Mouse (Mus musculus) cerebellum, adult (tissue): ENCODE measurements around the gene Ak2.

Experiments
- ATAC-seq: cut with Nextera tagmentation; 2 replicates; pipeline ENCODE4 v1.9.2; 2017; ENCODE audit warnings: mild to moderate bottlenecking, moderate library complexity, mixed read lengths; ENCODE audit not compliant: insufficient number of reproducible peaks, low FRiP score, low TSS enrichment

The Ak2 gene

DNA sequence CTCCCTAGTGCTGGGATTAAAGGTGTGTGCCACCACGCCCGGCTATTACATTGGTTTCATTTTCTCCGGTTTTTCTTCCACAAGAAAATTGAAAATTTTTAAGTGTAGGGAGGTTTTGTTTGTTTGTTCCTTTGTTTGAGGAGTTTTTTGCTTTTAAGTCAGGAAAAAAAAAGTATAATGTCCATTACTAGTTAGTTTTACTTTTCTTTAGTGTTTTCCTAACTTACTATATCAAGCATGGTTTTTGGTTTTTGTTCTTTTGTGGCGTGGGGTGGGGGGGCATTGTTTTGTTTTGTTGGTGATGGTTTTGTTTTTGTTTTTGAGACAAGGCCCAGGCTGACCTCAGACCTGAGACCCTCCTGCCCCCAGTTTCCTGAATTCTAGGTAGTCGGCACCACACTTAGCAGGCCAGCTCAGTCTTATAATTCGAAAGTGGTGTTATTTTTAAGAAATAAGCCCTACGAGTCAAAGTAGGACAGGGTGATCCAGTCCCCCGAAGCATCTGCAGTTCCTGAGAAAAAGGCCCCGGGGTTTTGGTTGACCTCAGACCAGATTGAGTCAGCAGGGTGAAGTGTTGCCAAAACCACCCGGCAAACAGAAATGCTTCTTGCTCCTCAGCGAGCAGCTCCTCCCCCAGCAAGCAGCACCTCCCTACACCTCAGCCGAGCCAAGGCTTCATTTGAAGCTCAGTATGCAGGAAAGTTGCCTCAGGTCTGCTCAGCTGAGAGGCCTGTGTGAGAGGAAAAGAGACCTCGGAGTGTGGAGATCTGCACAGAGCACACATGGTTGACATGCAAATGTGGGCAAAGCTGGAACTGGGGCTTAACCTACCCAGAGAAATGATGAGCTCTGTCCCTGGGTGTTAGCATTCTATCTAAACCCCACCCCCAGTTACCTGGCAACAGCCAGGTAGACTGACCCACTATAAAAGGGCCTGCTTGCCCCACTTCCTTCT, 43.2 kb downstream of the Ak2 start:
- no peak; the same call in 1 of the 2 replicates for ATAC-seq

GRCm38 (mm10) chr4:129035851-129036445, 44.2 kb downstream of the Ak2 start:
- no peak for ATAC-seq

DNA sequence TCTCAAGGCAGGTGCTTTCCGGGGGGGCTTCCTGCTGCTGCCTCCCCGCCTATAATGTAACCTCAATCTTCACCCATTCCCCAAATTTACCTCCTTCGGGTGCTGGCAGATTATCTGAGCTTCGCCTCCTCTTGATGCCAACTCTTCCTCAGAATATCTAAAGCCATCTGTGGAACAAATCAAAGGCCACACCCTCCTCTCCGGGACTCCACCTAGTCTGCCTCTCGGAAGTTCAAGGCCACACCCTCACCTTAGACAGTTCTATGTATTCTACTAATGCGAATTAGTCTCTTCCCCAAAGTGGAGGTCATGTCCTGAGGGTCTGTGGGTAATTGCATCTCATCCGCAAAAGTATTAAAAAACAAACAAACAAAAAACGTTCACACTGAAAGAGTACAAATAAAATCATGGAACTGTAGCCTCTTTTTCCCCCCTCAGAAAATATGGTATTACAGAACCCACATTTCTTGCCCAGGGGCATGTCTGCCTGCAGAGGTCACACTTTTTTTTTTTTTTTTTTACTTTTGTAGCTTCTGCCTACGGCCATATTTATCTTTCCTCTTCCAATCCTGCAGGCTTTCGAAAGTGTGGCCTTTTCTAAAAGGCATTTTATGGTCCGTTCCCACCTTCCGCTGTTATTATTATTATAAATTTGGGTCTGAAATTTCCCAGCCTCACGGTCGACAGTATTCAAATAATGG, 56.1 kb downstream of the Ak2 start:
- ATAC-seq: no peak

DNA sequence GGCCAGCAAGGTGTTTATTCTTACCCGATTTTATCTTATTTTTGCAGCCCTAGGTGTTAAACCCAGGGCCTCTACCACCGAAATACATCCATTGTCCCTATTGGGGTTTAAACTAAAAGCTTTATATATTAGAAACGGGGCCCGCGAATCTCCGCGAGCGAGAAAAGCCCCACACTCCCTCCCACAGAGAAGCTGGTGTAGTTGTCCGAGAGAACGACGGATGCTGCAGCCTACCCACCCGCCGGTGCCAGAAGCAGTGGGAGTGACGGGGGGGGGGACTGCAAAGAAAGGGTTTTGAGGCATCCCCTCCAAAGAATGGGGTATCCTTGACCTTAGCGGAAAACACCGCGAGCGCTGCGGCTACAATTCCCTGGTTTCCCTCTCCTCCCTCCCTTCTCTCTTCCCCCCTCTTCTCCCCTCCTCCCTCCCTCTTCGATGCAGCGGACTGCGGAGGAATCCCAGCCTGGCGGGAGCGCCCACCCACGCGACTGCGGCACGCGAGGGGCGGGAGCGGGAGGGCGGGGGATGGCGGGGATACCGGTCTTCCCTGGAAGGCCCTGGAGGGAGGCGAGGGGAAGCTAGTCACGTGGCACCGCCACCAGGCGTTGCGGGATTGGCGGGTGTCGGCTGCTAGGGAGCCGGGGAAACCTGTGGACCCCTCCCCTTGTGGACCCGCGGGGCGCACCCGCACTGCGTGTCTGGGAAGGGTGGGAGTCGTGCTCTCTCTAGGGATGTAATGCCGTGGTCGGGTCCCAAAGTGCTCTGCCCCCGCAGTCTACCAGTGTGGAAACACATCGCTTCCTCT, 56.9 kb downstream of the Ak2 start:
- ATAC-seq: peak; percentile 71; the same call in 1 of the 2 replicates

- 0 out of 2 replicates have a peak, but pooled peaks have one; percentile 1 for ATAC-seq
Measured at GRCm38 (mm10) chr4:129049306-129050011, 57.7 kb downstream of the Ak2 start.

DNA sequence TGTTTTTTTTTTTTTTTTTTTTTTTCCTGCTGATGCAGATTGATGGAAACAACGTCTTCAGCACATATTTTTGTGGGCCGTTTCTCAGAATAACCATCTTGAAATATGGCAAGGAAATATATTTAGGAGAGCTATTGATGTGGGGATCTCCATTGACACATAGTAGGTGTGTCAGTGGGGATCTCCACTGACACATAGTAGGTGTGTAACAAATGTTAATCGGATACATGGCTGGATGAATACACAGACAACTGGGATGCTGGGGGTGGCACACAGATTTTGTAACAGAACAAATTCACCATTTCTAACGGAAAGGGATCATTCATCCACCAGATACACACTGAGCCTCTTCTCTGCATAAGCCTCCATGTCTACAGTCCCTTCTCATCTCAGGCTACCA, 58.6 kb downstream of the Ak2 start:
- no peak for ATAC-seq

- ATAC-seq: no peak
Measured at GRCm38 (mm10) chr4:129050901-129051417, 59.2 kb downstream of the Ak2 start.

DNA sequence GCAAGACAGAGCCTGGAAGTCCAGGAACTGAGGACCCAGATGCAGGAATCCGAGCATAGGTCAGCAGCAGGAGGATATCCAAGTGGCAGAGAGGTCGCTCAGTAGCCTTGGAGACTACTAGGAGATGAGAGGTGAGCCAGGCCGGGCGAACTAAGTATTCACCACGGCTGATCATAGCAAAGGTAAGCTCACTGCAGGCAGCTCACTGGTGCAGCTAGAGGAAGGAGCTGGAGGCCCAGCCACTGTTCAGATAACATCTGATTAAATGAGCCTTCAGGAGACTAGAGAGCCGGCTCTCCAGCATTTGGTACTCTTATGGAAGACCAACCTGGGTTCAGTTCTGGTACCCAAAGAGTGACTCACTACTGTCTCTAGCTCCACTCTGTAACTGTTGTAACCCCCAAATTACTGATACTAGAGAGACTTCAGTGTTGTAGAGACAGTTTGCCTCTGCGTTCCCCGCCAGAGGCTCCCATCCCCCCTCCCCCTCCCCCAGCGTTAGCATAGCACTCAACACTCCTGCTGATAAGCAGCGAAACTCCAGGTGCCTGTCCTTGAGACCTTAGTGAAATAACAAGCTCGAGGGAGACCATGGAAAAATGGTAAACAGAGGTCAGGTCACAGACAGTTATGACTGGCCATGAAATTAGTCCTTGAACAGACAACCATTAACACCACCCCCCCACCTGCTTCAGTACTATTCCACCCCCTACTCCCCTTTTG, 59.9 kb downstream of the Ak2 start:
- no peak for ATAC-seq

- no peak for ATAC-seq
Measured at GRCm38 (mm10) chr4:129054757-129055156, 63.0 kb downstream of the Ak2 start.

- no peak for ATAC-seq
Measured at GRCm38 (mm10) chr4:129055562-129055961, 63.8 kb downstream of the Ak2 start.

DNA sequence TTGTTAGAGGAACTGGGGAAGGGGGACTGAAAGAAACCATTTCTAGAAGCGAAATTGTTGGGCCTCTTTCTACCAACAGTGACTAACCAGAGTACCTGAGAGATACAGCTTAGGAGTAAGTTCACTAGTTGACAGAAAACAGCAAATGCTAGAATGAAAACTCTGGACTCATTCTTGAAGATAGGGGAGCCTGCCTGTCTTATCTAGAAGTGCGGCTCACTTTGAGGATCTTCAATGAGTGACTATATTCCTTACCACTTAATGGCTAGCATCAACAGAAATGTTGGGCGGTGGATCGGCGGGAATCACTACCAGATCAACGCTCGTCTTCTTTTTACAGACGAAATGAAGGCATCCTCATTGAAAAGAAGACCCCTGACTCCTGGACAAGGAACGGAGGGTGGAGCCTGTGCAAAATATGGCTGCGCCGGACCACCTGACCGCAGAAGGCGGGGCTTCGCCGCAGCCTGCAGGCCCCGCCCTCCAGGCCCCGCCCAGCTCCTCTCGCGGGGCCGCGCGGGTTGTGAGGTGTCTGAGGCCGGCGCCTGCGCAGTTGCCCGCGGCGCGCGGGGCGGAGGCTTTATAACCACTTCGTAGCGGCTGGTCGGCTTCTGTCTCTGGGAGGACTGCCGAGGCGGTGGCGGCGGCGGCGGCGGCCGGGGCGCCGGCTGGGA, 65.9 kb downstream of the Ak2 start:
- ATAC-seq: peak; percentile 92

DNA sequence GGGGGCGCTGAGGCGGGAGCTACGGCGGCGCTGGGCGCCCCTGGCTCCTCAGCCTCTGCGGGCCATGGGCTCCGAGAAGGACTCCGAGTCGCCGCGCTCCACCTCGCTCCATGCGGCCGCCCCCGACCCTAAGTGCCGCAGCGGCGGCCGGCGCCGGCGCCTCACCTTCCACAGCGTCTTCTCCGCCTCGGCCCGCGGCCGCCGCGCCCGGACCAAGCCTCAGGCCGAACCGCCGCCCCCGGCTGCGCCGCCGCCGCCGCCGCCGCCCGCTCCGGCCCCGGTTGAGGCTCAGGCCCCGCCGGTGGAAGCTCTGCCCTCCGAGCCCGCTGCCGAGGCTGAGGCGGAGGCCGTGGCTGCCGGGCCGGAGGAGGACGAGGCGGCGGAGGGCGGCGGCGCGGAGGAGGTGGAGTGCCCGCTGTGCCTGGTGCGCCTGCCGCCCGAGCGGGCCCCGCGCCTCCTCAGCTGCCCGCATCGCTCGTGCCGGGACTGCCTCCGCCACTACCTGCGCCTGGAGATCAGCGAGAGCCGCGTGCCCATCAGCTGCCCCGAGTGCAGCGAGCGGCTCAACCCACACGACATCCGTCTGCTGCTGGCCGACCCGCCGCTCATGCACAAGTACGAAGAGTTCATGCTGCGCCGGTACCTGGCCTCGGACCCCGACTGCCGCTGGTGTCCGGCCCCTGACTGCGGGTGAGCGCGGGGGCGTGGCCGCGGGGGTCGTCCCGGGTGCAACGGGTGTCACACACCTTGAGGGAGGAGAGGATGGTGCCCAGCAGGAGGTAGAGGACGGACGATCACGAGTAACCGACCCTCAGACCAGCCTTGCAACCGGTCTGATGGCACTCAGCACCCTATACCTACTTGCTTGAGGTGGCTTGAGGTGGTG, 66.7 kb downstream of the Ak2 start, which contains the start of gene Rnf19b:
TSS of gene Rnf19b (plus strand) at position 65 of the 886 bp plus-strand sequence.
- peak; percentile 53 for ATAC-seq

GRCm38 (mm10) chr4:129059125-129059551, 67.4 kb downstream of the Ak2 start:
- no peak for ATAC-seq

- ATAC-seq: no peak
Measured at GRCm38 (mm10) chr4:129059922-129060321, 68.2 kb downstream of the Ak2 start.
